Mouse (Mus musculus) lung, adult 2 months (tissue): ENCODE measurements around the gene Dhdh. TPM values are rescaled to one million over a fixed set of nuclear protein-coding genes. Genes with fewer than 3 reads are reported as not detected.
"Not testable (repeated sequence)": the region's sequence is repeated elsewhere in the genome, so short reads cannot be mapped to it uniquely, and the experiment has no call there.

ENCODE experiments used
- DNase-seq: peaks from one replicate; pipeline ENCODE4 v3.0.0; 2022
- H3K4me1 ChIP-seq: fragments of 200-500 bp; 2 replicates; pipeline ENCODE4 v1.6.1; 2011; ENCODE audit warnings: low read length; ENCODE audit not compliant: control insufficient read depth, insufficient read depth
- H3K4me3 ChIP-seq: fragments of 200-500 bp; replicated peaks from 2 replicates; pipeline ENCODE3; 2011; ENCODE audit warnings: low read depth, mild to moderate bottlenecking, control low read depth, low read length; ENCODE audit errors: extremely low read depth
- CTCF ChIP-seq: fragments of 200-500 bp; IDR thresholded peaks from 2 replicates; pipeline ENCODE4 v1.5.1; 2011; ENCODE audit warnings: mild to moderate bottlenecking, low read length, control low read depth; ENCODE audit not compliant: insufficient read depth
- POLR2A ChIP-seq: fragments of 200-500 bp; IDR thresholded peaks from 2 replicates; pipeline ENCODE4 v1.6.1; 2011; ENCODE audit warnings: low read depth, mild to moderate bottlenecking, control low read depth, low read length, borderline replicate concordance; ENCODE audit errors: extremely low read depth
- WGBS: fragments of 180-500 bp; shearing (Covaris S2); methylation state at CpG from one replicate; pipeline ENCODE4 v1.1.7; 2018; 5-methylcytosine and 5-hydroxymethylcytosine counted together
- polyA plus RNA-seq: library from polyadenylated mRNA; depleted of rRNA; stranded (reverse); fragments of >200 nt; gene quantifications from 2 replicates; pipeline ENCODE4 v1.2.3, GENCODE M21; 2012

Dhdh gene
- polyA plus RNA-seq, 1 experiment: 5.4 TPM

DNA sequence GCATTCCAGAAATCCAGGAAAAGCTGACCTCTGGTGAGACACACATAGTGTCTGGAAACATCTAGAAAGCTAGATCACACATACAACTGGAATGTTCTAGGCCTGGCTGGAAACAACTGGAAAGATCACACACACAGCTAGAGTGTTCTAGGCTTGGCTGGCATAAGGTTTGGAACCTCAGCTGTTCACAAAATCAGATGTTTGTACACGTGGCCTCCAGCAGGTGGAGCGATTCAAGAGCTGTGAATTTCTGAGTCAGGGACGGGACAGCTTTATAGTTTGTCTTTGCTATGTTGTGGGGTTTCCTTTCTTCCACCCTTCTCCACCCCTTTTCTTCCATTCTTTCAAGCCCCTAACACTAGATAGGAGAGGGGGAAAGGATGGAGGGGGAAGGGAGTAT is 11.6 kb downstream of the Dhdh start:
- 1% methylated on average over 3 of the region's 3 CpGs for WGBS
- Histone ChIP-seq H3K4me3 (no peak overlapping the region), H3K4me1 (no peaks in the 10 kb centered on the region)
- TF ChIP-seq POLR2A: no peak
- TF ChIP-seq CTCF: peak; percentile 65
- DNase-seq: peak; percentile 58

GRCm38 (mm10) chr7:45476453-45476852 is 12.2 kb downstream of the Dhdh start:
- WGBS: 35% methylated on average over 1 of the region's 1 CpGs
- DNase-seq: no peak
- TF ChIP-seq POLR2A (no peak), CTCF (no peak)
- Histone ChIP-seq H3K4me1 (no peaks in the 10 kb centered on the region), H3K4me3 (no peak overlapping the region)

DNA sequence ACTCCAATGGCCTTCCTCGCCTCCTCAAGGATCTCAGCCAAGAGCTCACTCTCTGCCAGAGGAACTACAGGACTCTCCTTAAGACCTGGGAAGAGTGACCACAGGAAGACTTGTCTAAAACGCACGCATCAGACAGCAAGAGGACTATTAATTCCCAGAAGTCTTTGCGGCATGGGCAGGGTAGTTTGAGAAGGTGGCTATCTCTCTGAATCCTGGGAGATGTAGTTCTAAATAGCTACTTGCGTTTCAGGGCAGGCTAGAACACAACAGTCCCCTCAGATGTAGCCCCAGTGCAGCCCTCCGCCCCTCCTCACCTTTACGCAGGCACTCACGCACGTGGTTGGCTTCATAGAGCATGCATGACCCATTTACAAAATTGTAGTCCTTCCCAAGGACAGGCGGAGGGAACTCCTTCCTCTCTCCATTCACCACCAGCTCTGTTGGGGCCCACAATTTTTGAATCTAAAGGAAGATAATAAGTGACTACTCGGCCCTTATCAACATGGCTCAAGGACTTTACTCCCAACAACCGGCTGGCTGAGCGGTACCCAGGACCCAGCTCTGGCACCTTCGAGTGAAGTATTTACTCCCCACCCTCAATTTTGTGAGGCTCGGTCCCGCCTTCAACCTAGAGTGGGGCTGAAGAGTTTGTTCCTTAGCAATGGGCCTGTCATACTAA is 13.2 kb downstream of the Dhdh start:
- H3K4me3 ChIP-seq: peak overlapping the region; percentile 43
- DNase-seq: peak; percentile 30

DNA sequence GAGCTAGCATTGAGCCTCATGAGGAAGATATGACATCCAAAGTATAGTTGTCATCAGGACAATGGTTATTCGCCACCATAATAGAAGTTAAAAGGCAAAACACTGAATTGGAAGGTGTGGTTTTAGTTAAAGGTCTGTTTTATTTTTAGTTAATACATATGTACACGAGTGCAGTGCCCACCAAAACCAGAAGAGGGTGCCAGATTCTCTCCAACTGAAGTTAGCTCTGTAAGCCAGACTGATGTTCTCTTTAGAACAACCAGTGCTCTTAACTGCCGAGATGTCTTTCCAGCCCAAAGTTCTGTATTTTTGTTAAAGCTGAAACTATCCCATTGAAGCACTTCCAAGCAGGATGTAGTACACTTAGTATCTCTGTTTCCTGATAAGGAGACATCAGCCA is 17.7 kb downstream of the Dhdh start:
- 3% methylated on average over 3 of the region's 3 CpGs for WGBS
- H3K4me3 ChIP-seq: no peak overlapping the region
- peaks cover 4% of the 10 kb centered on the region for H3K4me1 ChIP-seq
- peak; percentile 69 for DNase-seq
- TF ChIP-seq POLR2A (no peak), CTCF (peak; percentile 35; the same call in 1 of the 2 replicates)

More for the DNA sequence above, 13.2 kb downstream of the Dhdh start:
- no peaks in the 10 kb centered on the region for H3K4me1 ChIP-seq
- 60% methylated on average over 16 of the region's 16 CpGs for WGBS
- TF ChIP-seq CTCF: no peak
- TF ChIP-seq POLR2A: no peak

- WGBS: 32% methylated on average over 7 of the region's 7 CpGs
- H3K4me1 ChIP-seq: peaks cover 7% of the 10 kb centered on the region
- H3K4me3 ChIP-seq: peak overlapping the region; percentile 61
- TF ChIP-seq CTCF: no peak
- no peak for TF ChIP-seq POLR2A
- DNase-seq: peak; percentile 56
Observed at GRCm38 (mm10) chr7:45467090-45467670, 21.4 kb downstream of the Dhdh start.

- DNase-seq: peak; percentile 90
- under 1% methylated on average over 58 of the region's 58 CpGs for WGBS
- Histone ChIP-seq H3K4me3 (peak within 1 kb of the TSS; percentile 78), H3K4me1 (peaks cover 7% of the 10 kb centered on the region)
- peak; percentile 78; the same call in 1 of the 2 replicates for TF ChIP-seq POLR2A
- TF ChIP-seq CTCF: no peak
Observed at GRCm38 (mm10) chr7:45466283-45467089, 22.1 kb downstream of the Dhdh start, which contains the start of gene Bax. TSS of gene Bax (minus strand) at chr7:45466898.

GRCm38 (mm10) chr7:45465549-45465948 is 23.1 kb downstream of the Dhdh start:
- TF ChIP-seq CTCF: no peak
- no peak for TF ChIP-seq POLR2A
- peaks cover 7% of the 10 kb centered on the region for H3K4me1 ChIP-seq
- H3K4me3 ChIP-seq: peak overlapping the region; percentile 26
- WGBS: 73% methylated on average over 9 of the region's 9 CpGs
- no peak for DNase-seq

GRCm38 (mm10) chr7:45465112-45465511 is 23.5 kb downstream of the Dhdh start:
- WGBS: 95% methylated on average over 12 of the region's 12 CpGs
- Histone ChIP-seq H3K4me1 (peaks cover 10% of the 10 kb centered on the region), H3K4me3 (no peak overlapping the region)
- TF ChIP-seq POLR2A (no peak), CTCF (no peak)
- no peak for DNase-seq

DNA sequence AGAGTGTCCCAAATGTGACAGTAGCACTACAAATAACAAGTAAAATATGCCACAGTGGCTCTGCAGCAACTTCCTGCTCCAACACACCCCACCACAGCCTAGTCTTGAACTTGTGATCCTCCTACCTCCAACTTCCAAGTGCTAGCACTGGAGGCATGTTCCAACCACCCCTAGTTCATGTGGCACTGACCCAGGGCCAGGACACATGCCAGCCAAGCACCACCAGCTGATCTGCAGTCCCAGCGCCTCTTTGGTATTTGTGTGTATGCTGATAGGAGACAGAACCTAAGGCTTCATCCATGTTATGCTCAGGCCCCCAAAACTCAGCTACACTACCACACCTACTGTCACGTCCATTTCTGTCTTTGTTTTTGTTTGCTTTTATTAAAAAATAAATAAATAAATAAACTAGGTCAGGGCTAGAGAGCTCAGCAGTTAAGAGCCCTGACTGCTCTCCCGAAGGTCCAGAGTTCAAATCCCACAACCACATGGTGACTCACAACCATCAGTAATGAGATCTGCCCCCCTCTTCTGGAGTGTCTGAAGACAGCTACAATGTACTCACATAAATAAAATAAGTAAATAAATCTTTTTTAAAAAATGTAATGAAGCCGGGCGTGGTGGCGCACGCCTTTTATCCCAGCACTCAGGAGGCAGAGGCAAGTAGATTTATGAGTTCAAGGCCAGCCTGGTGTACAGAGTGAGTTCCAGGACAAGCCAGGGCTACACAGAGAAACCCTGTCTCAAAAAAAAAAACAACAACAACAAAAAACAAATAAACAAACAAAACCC is 24.4 kb downstream of the Dhdh start:
- no peak for TF ChIP-seq CTCF
- no peak for TF ChIP-seq POLR2A
- no peak for DNase-seq
- no peak overlapping the region for H3K4me3 ChIP-seq
- peaks cover 10% of the 10 kb centered on the region for H3K4me1 ChIP-seq
- 92% methylated on average over 7 of the region's 7 CpGs for WGBS

- H3K4me3 ChIP-seq, DNase-seq: not testable (repeated sequence)
- 74% methylated on average over 4 of the region's 4 CpGs for whole genome bisulfite sequencing
- peaks cover 10% of the 10 kb centered on the region for H3K4me1 ChIP-seq
Observed at GRCm38 (mm10) chr7:45462868-45463267, 25.7 kb downstream of the Dhdh start.
